Mouse (Mus musculus): ENCODE measurements around the gene Flcn. TPM values are rescaled to one million over a fixed set of nuclear protein-coding genes. Genes with fewer than 3 reads are reported as not detected.

Flcn gene
- total RNA-seq, 1 experiment, result 24.6 TPM

DNA sequence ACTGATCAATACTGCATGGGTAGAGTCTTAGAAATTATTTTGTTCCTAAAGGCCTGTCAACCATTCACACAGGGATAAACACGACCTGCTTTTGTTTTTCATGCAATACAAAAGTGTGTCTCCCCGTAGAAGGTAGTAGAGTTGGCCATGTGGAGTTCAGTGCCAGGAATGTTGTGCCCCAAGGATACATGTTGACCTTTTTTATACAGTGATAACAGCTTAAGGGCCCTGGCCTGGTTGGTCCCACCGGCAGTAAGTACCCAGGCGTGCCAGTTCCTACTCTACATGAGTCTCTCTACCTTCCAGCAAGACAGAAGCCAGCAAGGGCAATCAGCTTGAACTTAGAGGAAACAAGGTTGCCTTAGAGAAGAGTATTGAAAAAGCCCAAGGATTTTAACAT lies 36.9 kb downstream of the Flcn start:
- in situ Hi-C loops (cut with MboI; ENCODE audit: low sequenced_read_pairs in 2 of 2, unreplicated experiment in 2 of 2), result no loop called here

DNA sequence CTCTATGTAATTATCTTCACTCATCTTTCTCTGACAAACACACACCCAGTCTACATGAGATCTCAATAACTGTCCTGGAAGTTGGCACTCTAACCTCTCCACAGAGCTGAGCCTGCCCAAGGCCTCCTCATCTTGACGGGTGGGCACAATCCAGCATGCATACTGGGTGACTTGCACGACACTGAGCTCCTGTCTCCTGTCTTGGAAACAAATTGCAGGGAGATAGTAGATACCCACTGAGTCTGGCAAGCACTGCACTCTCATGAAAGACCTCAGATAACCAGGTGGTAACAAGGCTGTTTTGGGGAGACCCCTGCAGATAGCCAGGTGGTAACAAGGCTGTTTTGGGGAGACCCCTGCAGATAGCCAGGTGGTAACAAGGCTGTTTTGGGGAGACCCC lies 37.5 kb downstream of the Flcn start:
- in situ Hi-C loops (cut with MboI; ENCODE audit: low sequenced_read_pairs in 2 of 2, unreplicated experiment in 2 of 2), result no loop called here
- DNase-seq (ENCODE audit: low read depth, low spot score), result no peak
- Histone ChIP-seq H3K27ac (ENCODE audit: insufficient read depth, low read depth, low read length, poor library complexity, severe bottlenecking) (no peak overlapping the region), H3K9ac (ENCODE audit: insufficient read depth, low read depth, low read length, poor library complexity, severe bottlenecking) (no peak overlapping the region), H3K36me3 (ENCODE audit: control insufficient read depth, insufficient read depth, low read length, poor library complexity, severe bottlenecking) (peaks cover 33% of the 10 kb centered on the region), H3K4me3 (ENCODE audit: insufficient read depth in 1 of 2, low read depth in 1 of 2, low read length in 2 of 2, poor library complexity in 1 of 2, severe bottlenecking in 1 of 2) (no peak overlapping the region), H3K4me1 (ENCODE audit: control insufficient read depth in 2 of 2, insufficient read depth in 2 of 2, low read length in 2 of 2, poor library complexity in 1 of 2) (no peaks in the 10 kb centered on the region), H3K9me3 (ENCODE audit: control insufficient read depth, insufficient read depth, low read depth, low read length) (no peaks in the 10 kb centered on the region)
- TF ChIP-seq ZNF384 (IDR thresholded peaks at IDR 0.05; ENCODE audit: low read depth, low read length), result no peak
- TF ChIP-seq MAFK (IDR thresholded peaks at IDR 0.05; ENCODE audit: insufficient read depth, low read depth, low read length), result no peak
- TF ChIP-seq CHD2 (IDR thresholded peaks at IDR 0.05; ENCODE audit: low read depth, low read length), result no peak
- no peak for TF ChIP-seq HCFC1 (IDR thresholded peaks at IDR 0.05; ENCODE audit: borderline replicate concordance, insufficient read depth, low read length)
- no peak for TF ChIP-seq ZC3H11A (IDR thresholded peaks at IDR 0.05; ENCODE audit: borderline replicate concordance, low read depth, low read length)

More for the DNA sequence above, 36.9 kb downstream of the Flcn start:
- H3K4me3 ChIP-seq (ENCODE audit: insufficient read depth in 1 of 2, low read depth in 1 of 2, low read length in 2 of 2, poor library complexity in 1 of 2, severe bottlenecking in 1 of 2), result no peak overlapping the region
- no peaks in the 10 kb centered on the region for H3K9me3 ChIP-seq (ENCODE audit: control insufficient read depth, insufficient read depth, low read depth, low read length)
- no peak for DNase-seq (ENCODE audit: low read depth, low spot score)
- no peaks in the 10 kb centered on the region for H3K4me1 ChIP-seq (ENCODE audit: control insufficient read depth in 2 of 2, insufficient read depth in 2 of 2, low read length in 2 of 2, poor library complexity in 1 of 2)
- TF ChIP-seq HCFC1 (IDR thresholded peaks at IDR 0.05; ENCODE audit: borderline replicate concordance, insufficient read depth, low read length), result no peak
- TF ChIP-seq ZC3H11A (IDR thresholded peaks at IDR 0.05; ENCODE audit: borderline replicate concordance, low read depth, low read length), result no peak
- TF ChIP-seq CHD2 (IDR thresholded peaks at IDR 0.05; ENCODE audit: low read depth, low read length), result no peak
- no peak for TF ChIP-seq MAFK (IDR thresholded peaks at IDR 0.05; ENCODE audit: insufficient read depth, low read depth, low read length)
- TF ChIP-seq ZNF384 (IDR thresholded peaks at IDR 0.05; ENCODE audit: low read depth, low read length), result no peak
- no peak overlapping the region for H3K9ac ChIP-seq (ENCODE audit: insufficient read depth, low read depth, low read length, poor library complexity, severe bottlenecking)
- H3K27ac ChIP-seq (ENCODE audit: insufficient read depth, low read depth, low read length, poor library complexity, severe bottlenecking), result no peak overlapping the region
- H3K36me3 ChIP-seq (ENCODE audit: control insufficient read depth, insufficient read depth, low read length, poor library complexity, severe bottlenecking), result peaks cover 31% of the 10 kb centered on the region

DNA sequence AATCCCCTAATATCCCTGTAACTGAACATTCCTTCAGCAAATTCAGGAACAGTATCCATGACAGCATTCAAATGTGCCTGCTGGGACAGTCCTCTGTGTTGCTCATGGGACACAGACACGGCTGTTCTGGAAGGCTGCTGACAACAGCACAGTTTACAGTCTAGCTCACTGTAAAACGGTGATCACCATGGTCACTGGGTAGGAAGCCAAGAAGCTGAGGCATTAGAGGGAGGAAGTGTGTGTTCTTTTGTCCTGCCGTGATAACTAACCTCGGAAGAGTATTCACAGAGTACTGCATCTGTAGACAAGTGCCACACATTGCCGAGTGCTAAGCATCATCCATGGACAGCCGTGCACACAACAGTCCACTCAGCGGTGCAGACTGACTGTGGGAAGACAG lies 39.1 kb downstream of the Flcn start:
- DNase-seq (ENCODE audit: low read depth, low spot score), result no peak
- Histone ChIP-seq H3K9me3 (ENCODE audit: control insufficient read depth, insufficient read depth, low read depth, low read length) (no peaks in the 10 kb centered on the region), H3K9ac (ENCODE audit: insufficient read depth, low read depth, low read length, poor library complexity, severe bottlenecking) (no peak overlapping the region), H3K36me3 (ENCODE audit: control insufficient read depth, insufficient read depth, low read length, poor library complexity, severe bottlenecking) (peaks cover 37% of the 10 kb centered on the region), H3K4me3 (ENCODE audit: insufficient read depth in 1 of 2, low read depth in 1 of 2, low read length in 2 of 2, poor library complexity in 1 of 2, severe bottlenecking in 1 of 2) (no peak overlapping the region), H3K4me1 (ENCODE audit: control insufficient read depth in 2 of 2, insufficient read depth in 2 of 2, low read length in 2 of 2, poor library complexity in 1 of 2) (no peaks in the 10 kb centered on the region), H3K27ac (ENCODE audit: insufficient read depth, low read depth, low read length, poor library complexity, severe bottlenecking) (no peak overlapping the region)
- in situ Hi-C loops (cut with MboI; ENCODE audit: low sequenced_read_pairs in 2 of 2, unreplicated experiment in 2 of 2), result no loop called here
- TF ChIP-seq HCFC1 (IDR thresholded peaks at IDR 0.05; ENCODE audit: borderline replicate concordance, insufficient read depth, low read length) (no peak), ZNF384 (IDR thresholded peaks at IDR 0.05; ENCODE audit: low read depth, low read length) (no peak), CHD2 (IDR thresholded peaks at IDR 0.05; ENCODE audit: low read depth, low read length) (no peak), ZC3H11A (IDR thresholded peaks at IDR 0.05; ENCODE audit: borderline replicate concordance, low read depth, low read length) (no peak), MAFK (IDR thresholded peaks at IDR 0.05; ENCODE audit: insufficient read depth, low read depth, low read length) (no peak)

DNA sequence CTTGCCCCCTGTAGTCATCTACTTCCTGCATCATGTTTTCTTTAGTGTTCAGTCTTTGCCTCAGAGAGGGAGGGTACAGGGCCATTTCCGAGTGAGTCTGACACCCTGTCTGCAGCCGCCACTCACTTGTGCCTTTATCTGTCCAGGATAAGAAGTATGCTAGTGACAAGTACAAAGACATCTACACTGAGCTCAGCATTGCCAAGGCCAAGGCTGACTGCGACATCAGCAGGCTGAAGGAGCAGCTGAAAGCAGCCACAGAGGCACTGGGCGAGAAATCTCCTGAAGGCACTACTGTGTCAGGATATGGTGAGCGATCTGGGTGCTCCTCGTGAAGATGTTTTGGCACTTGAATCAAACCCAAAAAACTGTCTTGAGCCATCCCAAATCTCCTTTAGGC lies 40.1 kb downstream of the Flcn start:
- Histone ChIP-seq H3K4me3 (ENCODE audit: insufficient read depth in 1 of 2, low read depth in 1 of 2, low read length in 2 of 2, poor library complexity in 1 of 2, severe bottlenecking in 1 of 2) (no peak overlapping the region), H3K36me3 (ENCODE audit: control insufficient read depth, insufficient read depth, low read length, poor library complexity, severe bottlenecking) (peaks cover 36% of the 10 kb centered on the region), H3K4me1 (ENCODE audit: control insufficient read depth in 2 of 2, insufficient read depth in 2 of 2, low read length in 2 of 2, poor library complexity in 1 of 2) (no peaks in the 10 kb centered on the region), H3K9me3 (ENCODE audit: control insufficient read depth, insufficient read depth, low read depth, low read length) (no peaks in the 10 kb centered on the region), H3K27ac (ENCODE audit: insufficient read depth, low read depth, low read length, poor library complexity, severe bottlenecking) (no peak overlapping the region), H3K9ac (ENCODE audit: insufficient read depth, low read depth, low read length, poor library complexity, severe bottlenecking) (no peak overlapping the region)
- in situ Hi-C loops (cut with MboI; ENCODE audit: low sequenced_read_pairs in 2 of 2, unreplicated experiment in 2 of 2), result no loop called here
- no peak for DNase-seq (ENCODE audit: low read depth, low spot score)
- TF ChIP-seq CHD2 (IDR thresholded peaks at IDR 0.05; ENCODE audit: low read depth, low read length) (no peak), ZC3H11A (IDR thresholded peaks at IDR 0.05; ENCODE audit: borderline replicate concordance, low read depth, low read length) (no peak), MAFK (IDR thresholded peaks at IDR 0.05; ENCODE audit: insufficient read depth, low read depth, low read length) (no peak), ZNF384 (IDR thresholded peaks at IDR 0.05; ENCODE audit: low read depth, low read length) (no peak), HCFC1 (IDR thresholded peaks at IDR 0.05; ENCODE audit: borderline replicate concordance, insufficient read depth, low read length) (no peak)

DNA sequence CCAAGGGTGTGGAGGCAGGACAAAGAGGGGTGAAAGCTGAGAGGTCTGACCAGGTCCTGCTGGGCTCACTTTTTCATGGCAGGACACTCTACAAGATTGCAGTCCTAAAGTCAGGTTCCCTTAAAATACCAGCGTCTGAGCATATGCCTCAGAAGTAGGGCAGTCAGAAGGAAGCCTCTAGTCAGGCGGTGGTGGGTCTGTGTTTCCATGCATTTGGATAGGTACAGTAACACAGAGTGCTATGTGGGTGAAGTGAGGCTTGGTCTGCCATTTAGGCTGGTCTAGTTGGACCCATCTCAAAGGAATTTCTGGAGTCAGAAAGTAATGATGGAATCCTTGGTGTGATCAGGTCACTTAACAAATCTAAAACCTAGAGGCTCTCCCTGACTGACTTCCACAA lies 40.5 kb downstream of the Flcn start:
- no peak overlapping the region for H3K9ac ChIP-seq (ENCODE audit: insufficient read depth, low read depth, low read length, poor library complexity, severe bottlenecking)
- H3K36me3 ChIP-seq (ENCODE audit: control insufficient read depth, insufficient read depth, low read length, poor library complexity, severe bottlenecking), result peaks cover 36% of the 10 kb centered on the region
- no peak overlapping the region for H3K27ac ChIP-seq (ENCODE audit: insufficient read depth, low read depth, low read length, poor library complexity, severe bottlenecking)
- no peak for DNase-seq (ENCODE audit: low read depth, low spot score)
- no peaks in the 10 kb centered on the region for H3K4me1 ChIP-seq (ENCODE audit: control insufficient read depth in 2 of 2, insufficient read depth in 2 of 2, low read length in 2 of 2, poor library complexity in 1 of 2)
- TF ChIP-seq MAFK (IDR thresholded peaks at IDR 0.05; ENCODE audit: insufficient read depth, low read depth, low read length), result no peak
- TF ChIP-seq ZNF384 (IDR thresholded peaks at IDR 0.05; ENCODE audit: low read depth, low read length), result no peak
- TF ChIP-seq ZC3H11A (IDR thresholded peaks at IDR 0.05; ENCODE audit: borderline replicate concordance, low read depth, low read length), result no peak
- no peak for TF ChIP-seq HCFC1 (IDR thresholded peaks at IDR 0.05; ENCODE audit: borderline replicate concordance, insufficient read depth, low read length)
- TF ChIP-seq CHD2 (IDR thresholded peaks at IDR 0.05; ENCODE audit: low read depth, low read length), result no peak
- no peak overlapping the region for H3K4me3 ChIP-seq (ENCODE audit: insufficient read depth in 1 of 2, low read depth in 1 of 2, low read length in 2 of 2, poor library complexity in 1 of 2, severe bottlenecking in 1 of 2)
- H3K9me3 ChIP-seq (ENCODE audit: control insufficient read depth, insufficient read depth, low read depth, low read length), result no peaks in the 10 kb centered on the region
- in situ Hi-C loops (cut with MboI; ENCODE audit: low sequenced_read_pairs in 2 of 2, unreplicated experiment in 2 of 2), result no loop called here

Data from ES-E14 (cell line).